Mouse (Mus musculus): ENCODE results near the gene Hist1h4k.
"Not testable (repeated sequence)": the region's sequence is repeated elsewhere in the genome, so short reads cannot be mapped to it uniquely, and the experiment has no call there.

Gene Hist1h4k

GRCm38 (mm10) chr13:21754294-21755001, 4.1 kb upstream of the Hist1h4k start:
- not testable (repeated sequence) for DNase-seq

DNA sequence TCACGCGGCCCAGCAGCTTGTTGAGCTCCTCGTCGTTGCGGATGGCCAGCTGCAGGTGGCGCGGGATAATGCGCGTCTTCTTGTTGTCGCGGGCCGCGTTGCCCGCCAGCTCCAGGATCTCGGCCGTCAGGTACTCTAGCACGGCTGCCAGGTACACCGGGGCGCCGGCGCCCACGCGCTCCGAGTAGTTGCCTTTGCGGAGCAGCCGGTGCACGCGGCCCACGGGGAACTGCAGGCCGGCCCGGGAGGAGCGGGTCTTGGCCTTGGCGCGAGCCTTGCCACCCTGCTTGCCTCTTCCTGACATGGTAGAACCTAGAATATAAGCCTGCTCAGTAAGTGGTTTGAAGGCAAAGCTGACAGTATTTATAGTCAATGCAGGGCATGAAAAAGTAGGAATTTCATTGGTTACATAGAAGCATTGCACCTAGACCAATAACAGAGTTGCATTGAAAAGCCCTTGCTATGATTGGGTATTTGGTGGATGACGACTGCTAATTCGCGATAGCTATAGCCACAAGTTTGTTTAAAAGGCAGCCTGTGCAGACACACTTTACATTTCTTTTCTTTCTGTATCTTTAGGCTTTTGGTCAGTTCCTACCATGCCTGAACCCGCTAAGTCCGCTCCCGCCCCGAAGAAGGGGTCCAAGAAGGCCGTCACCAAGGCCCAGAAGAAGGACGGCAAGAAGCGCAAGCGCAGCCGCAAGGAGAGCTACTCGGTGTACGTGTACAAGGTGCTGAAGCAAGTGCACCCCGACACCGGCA, 3.4 kb upstream of the Hist1h4k start, which contains the start of the genes Hist1h2ak and Hist1h2bn:
Gene Hist1h2ak (minus strand): TSS at position 304 of the 762 bp plus-strand sequence.
Gene Hist1h2bn (plus strand): TSS at position 600 of the 762 bp plus-strand sequence.
- DNase-seq = peak; percentile 94

- DNase-seq = no peak
These were observed 2.8 kb upstream of the Hist1h4k start for GRCm38 (mm10) chr13:21753051-21753523.

GRCm38 (mm10) chr13:21752356-21752755, 2.1 kb upstream of the Hist1h4k start:
- no peak for DNase-seq

GRCm38 (mm10) chr13:21751827-21752226, 1.5 kb upstream of the Hist1h4k start:
- DNase-seq = no peak

GRCm38 (mm10) chr13:21751417-21751816, 1.1 kb upstream of the Hist1h4k start:
- no peak for DNase-seq

DNA sequence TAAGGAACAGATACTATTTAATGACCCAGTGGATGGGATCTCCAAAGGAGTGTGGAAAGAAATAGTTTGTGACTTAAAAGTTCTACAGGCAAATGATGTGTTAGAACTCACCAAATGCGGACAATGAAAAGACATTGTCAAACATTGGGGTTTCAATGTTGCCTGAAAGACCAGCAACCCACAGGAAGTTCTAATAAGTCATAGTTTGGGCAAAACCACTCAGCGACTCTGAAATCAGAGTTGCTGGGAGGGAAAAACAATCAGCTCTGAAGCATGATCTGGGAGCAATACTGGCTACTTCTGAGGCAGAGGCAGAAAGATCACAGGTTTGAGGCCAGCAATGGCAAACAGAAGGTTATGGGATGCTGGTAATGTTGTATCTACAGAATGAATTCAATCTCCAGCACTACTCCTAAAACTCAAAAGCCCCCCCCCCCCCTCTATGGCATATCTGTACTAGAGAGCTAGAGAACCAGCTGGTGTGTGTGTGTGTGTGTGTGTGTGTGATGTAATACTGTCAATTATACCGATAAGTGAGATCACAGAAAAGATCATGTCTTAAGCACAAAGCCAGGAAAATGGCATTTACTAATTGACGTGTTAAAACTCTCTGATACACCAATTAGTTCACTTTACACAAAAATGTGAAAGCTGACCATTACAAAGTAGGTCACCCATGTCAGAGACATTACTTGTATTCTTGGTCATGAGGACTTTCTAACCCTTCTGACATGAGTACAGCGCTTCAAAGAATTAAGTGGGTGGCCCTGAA, 732 bp downstream of the Hist1h4k start:
- no peak for DNase-seq

DNA sequence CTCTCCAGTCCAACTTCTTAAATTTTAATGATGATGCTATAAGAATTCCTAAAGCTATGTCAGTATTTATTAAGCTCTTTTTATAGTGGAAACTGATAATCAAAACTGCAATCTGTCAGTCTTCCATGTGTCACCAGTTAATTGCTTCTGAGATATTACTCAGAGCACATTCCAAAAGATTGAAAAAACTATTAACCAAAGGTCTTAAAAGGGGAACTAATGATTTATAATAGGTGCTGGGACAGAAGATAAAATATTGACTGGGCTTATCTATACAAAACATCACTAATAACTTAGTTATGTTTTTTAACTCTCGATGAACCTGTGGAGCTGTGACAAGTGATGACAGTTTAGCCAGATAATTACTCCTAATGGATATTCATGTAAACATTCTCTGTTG, 5.3 kb downstream of the Hist1h4k start:
- no peak for DNase-seq

- peak; percentile 88 for DNase-seq
These were observed 15.2 kb downstream of the Hist1h4k start, which contains the start of gene Hist1h4j for GRCm38 (mm10) chr13:21734906-21735767. Hist1h4j (plus strand) TSS chr13:21735064.

DNA sequence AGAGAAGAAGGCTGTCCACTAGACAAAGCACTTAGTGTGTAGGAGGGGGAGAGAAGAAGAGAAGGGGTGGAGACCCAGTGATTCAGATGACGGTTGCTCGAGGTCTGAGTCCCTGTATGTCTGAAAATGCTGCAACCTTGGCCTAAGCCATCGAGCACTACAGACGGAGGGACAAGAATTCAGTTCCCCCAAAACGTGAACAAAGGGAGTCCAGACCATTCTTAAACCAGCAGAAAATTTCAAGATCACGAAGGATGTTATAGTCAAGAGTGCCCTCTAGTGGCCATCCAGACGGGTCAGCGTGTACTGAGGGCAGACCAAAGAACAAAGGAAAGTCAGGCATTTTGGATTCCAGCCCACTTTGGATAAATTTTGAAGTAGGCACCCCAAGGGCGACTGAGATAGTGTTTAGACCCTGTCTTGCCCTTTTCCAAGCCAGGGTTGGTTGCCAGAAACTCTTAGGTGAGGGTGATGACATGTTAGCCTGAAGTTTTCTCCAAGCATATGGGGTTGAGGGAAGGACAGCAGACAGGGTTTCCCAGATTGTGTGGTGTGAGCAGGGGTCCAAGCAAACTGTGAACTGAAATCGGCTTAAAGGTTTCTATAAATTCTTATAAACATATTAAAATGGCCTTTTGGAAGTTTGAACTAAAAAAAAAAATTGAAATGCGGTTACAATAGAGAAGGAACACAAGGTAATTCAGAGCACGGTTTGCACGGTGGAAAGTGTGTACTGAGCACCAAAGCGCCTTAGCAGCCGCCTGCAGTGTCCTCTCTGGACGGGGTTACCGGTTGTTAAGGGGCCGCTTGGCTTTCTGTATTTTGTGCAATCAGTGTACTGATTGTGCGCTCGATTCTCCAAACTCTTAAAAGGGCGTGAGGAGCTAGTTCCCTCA, 16.0 kb downstream of the Hist1h4k start:
- peak; percentile 90 for DNase-seq

- no peak for DNase-seq
These were observed 16.8 kb downstream of the Hist1h4k start for GRCm38 (mm10) chr13:21733466-21733865.

DNA sequence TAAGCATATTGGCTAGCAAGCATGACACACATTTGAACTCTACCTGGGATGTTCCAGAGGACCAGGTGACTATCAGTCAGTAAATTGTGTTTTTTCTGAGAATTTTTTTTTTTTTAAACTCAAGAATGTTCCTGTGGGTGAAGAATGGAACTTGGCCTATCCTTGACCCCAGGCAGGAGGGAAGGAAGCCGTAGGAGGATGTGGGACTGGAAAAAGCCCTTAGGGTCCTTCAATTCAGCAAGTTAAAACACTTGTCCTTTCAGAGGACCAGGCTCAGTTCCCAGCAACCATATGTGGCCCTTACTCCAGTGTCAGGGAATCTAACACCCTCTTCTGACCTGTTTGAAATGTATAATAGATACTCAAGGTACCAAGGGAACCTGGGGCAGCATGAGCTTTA, 20.8 kb downstream of the Hist1h4k start:
- DNase-seq = no peak

DNA sequence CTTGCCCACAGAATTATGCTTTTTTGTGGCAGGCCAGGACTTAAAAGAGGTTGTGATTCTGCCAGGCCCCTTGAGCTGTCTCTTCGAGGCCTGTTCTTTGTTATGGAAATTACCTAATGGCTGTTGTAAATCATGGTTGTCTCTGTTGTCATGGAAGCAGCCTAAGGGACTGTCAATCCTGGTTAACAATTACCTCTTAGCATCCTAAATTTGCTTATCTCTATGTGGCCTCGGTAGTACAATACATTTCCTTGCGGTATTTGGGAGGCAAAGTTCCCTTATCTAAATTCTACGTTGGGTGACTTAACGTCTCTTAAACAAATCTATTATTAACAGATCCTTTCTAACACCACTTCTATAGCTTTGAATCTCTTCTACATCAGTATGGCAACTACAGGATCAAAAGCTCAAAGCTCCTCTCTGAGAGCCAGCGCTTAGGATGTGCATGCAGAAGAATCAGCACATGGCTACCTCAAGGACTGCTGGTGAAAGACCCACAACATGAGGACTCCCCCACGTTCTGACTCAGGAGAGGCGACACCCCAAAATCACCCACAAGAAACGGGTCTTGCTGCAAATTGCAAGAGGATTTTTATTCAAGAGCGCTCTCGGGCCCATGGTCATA, 22.2 kb downstream of the Hist1h4k start:
- no peak for DNase-seq

DNA sequence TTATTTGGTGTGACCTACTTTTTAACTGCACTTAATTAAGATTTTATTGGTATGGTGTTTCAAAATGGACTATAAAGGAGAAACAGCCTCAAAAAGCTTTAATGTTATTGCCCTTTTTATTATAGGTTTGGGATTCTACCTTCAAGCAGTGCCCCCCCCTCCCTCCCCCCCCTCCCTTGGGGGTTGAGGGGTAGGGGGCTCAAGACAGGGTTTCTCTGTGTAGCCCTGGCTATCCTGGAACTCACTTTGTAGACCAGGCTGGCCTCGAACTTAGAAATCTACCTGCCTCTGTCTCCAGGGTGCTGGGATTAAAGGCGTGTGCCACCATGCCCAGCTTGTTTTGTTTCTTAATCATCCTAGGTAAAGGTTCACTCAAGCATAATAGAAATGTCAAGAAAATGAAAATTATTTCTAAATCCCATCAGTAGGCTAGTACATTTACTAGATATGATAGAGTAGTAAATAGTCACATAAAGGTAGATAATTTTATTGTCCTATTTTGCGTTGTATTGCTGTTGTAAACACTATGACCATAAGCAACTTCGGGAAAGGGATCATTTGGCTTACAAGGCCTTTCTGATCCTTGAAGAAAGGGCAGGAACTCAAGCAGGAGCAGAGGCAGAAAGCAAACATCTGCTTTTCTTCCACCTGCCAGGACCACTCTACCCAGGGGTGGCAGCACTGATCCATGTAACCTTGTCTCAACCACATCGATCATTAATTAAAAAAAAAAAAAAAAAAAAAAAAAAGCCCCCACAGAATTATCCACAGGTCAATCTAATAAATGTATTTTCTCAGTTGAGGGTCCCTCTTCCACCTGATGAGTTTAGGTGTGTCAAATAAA, 27.1 kb downstream of the Hist1h4k start:
- DNase-seq = no peak

GRCm38 (mm10) chr13:21722373-21722925, 27.9 kb downstream of the Hist1h4k start:
- DNase-seq = no peak

DNA sequence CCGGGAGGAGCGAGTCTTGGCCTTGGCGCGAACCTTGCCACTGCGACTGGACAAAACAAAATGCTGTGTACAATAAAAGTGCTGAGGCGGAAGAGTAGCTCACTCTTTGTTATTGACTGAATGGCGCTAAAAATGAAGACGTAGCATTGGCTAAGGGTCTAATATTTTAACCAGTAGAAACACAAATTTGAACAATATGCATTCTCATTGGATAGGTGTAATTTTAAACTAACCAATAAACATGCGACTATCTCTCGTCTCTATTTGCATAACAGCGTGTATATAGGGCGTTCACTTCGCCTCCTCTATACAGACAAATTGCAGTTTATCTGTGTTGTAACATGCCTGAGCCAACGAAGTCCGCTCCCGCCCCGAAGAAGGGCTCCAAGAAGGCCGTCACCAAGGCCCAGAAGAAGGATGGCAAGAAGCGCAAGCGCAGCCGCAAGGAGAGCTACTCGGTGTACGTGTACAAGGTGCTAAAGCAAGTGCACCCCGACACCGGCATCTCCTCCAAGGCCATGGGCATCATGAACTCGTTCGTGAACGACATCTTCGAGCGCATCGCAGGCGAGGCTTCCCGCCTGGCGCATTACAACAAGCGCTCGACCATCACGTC, 28.4 kb downstream of the Hist1h4k start, which contains the start of gene Hist1h2bm:
Gene Hist1h2bm (plus strand): TSS at position 288 of the 616 bp plus-strand sequence.
- peak; percentile 94 for DNase-seq

- DNase-seq = not testable (repeated sequence)
These were observed 29.1 kb downstream of the Hist1h4k start for GRCm38 (mm10) chr13:21721107-21721756.

Data from cerebellum, adult 9-10 months (tissue).